Mouse (Mus musculus) liver, embryonic 15.5 days (tissue): ENCODE results near the gene Nlgn3. TPM values are rescaled to one million over a fixed set of nuclear protein-coding genes. Genes with fewer than 3 reads are reported as not detected.

Source experiments
- ATAC-seq: fragments of 200-750 bp; cut with Nextera tagmentation; 2 replicates; pipeline ENCODE4 v1.8.0; 2017; ENCODE audit warnings: moderate number of reproducible peaks, mild to moderate bottlenecking, moderate library complexity; ENCODE audit not compliant: insufficient read depth
- H3K27ac ChIP-seq: fragments of 300-500 bp; sonication (generic); replicated peaks from 2 replicates; pipeline ENCODE4 v1.5.1; 2015; ENCODE audit warnings: mild to moderate bottlenecking, inconsistent platforms
- H3K27me3 ChIP-seq: fragments of 300-500 bp; sonication (generic); 2 replicates; pipeline ENCODE4 v1.6.1; 2015; ENCODE audit warnings: mild to moderate bottlenecking, inconsistent platforms
- H3K36me3 ChIP-seq: fragments of 300-500 bp; sonication (generic); replicated peaks from 2 replicates; pipeline ENCODE4 v1.6.1; 2015; ENCODE audit warnings: moderate library complexity, mild to moderate bottlenecking, inconsistent platforms
- H3K4me1 ChIP-seq: fragments of 300-500 bp; sonication (generic); replicated peaks from 2 replicates; pipeline ENCODE4 v1.6.1; 2015; ENCODE audit warnings: inconsistent platforms
- H3K4me2 ChIP-seq: fragments of 300-500 bp; sonication (generic); 2 replicates; pipeline ENCODE4 v1.6.1; 2015; ENCODE audit warnings: moderate library complexity, mild to moderate bottlenecking, inconsistent platforms
- H3K4me3 ChIP-seq: fragments of 300-500 bp; sonication (generic); replicated peaks from 2 replicates; pipeline ENCODE4 v1.5.1; 2015; ENCODE audit warnings: mild to moderate bottlenecking, inconsistent platforms
- H3K9ac ChIP-seq: fragments of 300-500 bp; sonication (generic); 2 replicates; pipeline ENCODE4 v1.6.1; 2015; ENCODE audit warnings: moderate library complexity, mild to moderate bottlenecking, inconsistent platforms
- H3K9me3 ChIP-seq: fragments of 300-500 bp; sonication (generic); replicated peaks from 2 replicates; pipeline ENCODE4 v1.6.1; 2016; ENCODE audit warnings: inconsistent platforms
- WGBS: fragments of 180-500 bp; shearing (Covaris S2); methylation state at CpG from one replicate; pipeline ENCODE4 v1.1.7; 2015; ENCODE audit warnings: mixed read lengths; ENCODE audit not compliant: insufficient replicate concordance; 5-methylcytosine and 5-hydroxymethylcytosine counted together
- polyA plus RNA-seq: library from polyadenylated mRNA; unstranded; fragments of >200 nt; fragmentation: Nextera tagmentation; extraction: Ambion mirVana; gene quantifications from 2 replicates; pipeline ENCODE4 v1.2.1, GENCODE M21; 2015

The Nlgn3 gene
- 0.06 and 0.08 TPM in 2 replicates for polyA plus RNA-seq

GRCm38 (mm10) chrX:101299055-101299454 lies at the start of gene Nlgn3:
Nlgn3 (plus strand) TSS chrX:101299168.
- Histone ChIP-seq H3K4me1 (peaks cover 5% of the 10 kb centered on the region; the same call in 1 of the 2 replicates), H3K27ac (no peak within 1 kb of the TSS), H3K9ac (no peak within 1 kb of the TSS), H3K4me2 (peak within 1 kb of the TSS; percentile 30; the same call in 1 of the 2 replicates), H3K4me3 (no peak within 1 kb of the TSS), H3K9me3 (no peaks in the 10 kb centered on the region), H3K36me3 (peaks cover 39% of the 10 kb centered on the region), H3K27me3 (peaks cover 43% of the 10 kb centered on the region)
- WGBS: 25% methylated on average over 23 of the region's 24 CpGs
- no peak for ATAC-seq

GRCm38 (mm10) chrX:101253952-101254729 lies 44.8 kb upstream of the Nlgn3 start, which contains the start of gene Foxo4:
Foxo4 (plus strand) TSS chrX:101254528.
- Histone ChIP-seq H3K4me1 (peaks cover 16% of the 10 kb centered on the region), H3K4me2 (peak within 1 kb of the TSS; percentile 74), H3K27me3 (peaks cover 10% of the 10 kb centered on the region), H3K27ac (peak within 1 kb of the TSS; percentile 73), H3K9ac (peak within 1 kb of the TSS; percentile 75), H3K9me3 (no peaks in the 10 kb centered on the region), H3K4me3 (peak within 1 kb of the TSS; percentile 70), H3K36me3 (peaks cover 19% of the 10 kb centered on the region)
- peak; percentile 92 for ATAC-seq
- 16% methylated on average over 47 of the region's 47 CpGs for WGBS

GRCm38 (mm10) chrX:101254740-101255139 lies 44.2 kb upstream of the Nlgn3 start:
- Histone ChIP-seq H3K4me1 (peaks cover 16% of the 10 kb centered on the region), H3K27me3 (peaks cover 6% of the 10 kb centered on the region; the same call in 1 of the 2 replicates), H3K9me3 (no peaks in the 10 kb centered on the region), H3K9ac (peak overlapping the region; percentile 75), H3K4me3 (peak overlapping the region; percentile 70), H3K27ac (peak overlapping the region; percentile 73), H3K36me3 (peaks cover 23% of the 10 kb centered on the region), H3K4me2 (peak overlapping the region; percentile 74)
- 9% methylated on average over 26 of the region's 26 CpGs for WGBS
- ATAC-seq: peak; percentile 33

GRCm38 (mm10) chrX:101256603-101257002 lies 42.4 kb upstream of the Nlgn3 start:
- Histone ChIP-seq H3K4me1 (peaks cover 27% of the 10 kb centered on the region), H3K4me2 (peak overlapping the region; percentile 74; the same call in 1 of the 2 replicates), H3K36me3 (peaks cover 23% of the 10 kb centered on the region), H3K9me3 (no peaks in the 10 kb centered on the region), H3K27me3 (peaks cover 5% of the 10 kb centered on the region; the same call in 1 of the 2 replicates), H3K9ac (no peak overlapping the region), H3K4me3 (no peak overlapping the region), H3K27ac (no peak overlapping the region)
- no peak for ATAC-seq
- 82% methylated on average over 13 of the region's 13 CpGs for WGBS

- WGBS: 24% methylated on average over 12 of the region's 13 CpGs
Observed at GRCm38 (mm10) chrX:101260441-101261325, 38.3 kb upstream of the Nlgn3 start.

GRCm38 (mm10) chrX:101263892-101264291 lies 35.1 kb upstream of the Nlgn3 start, which contains the start of gene Gm614:
Gm614 (minus strand) TSS chrX:101263992.
- Histone ChIP-seq H3K4me1 (peaks cover 11% of the 10 kb centered on the region; the same call in 1 of the 2 replicates), H3K9me3 (no peaks in the 10 kb centered on the region), H3K36me3 (peaks cover 7% of the 10 kb centered on the region; the same call in 1 of the 2 replicates), H3K4me2 (no peak within 1 kb of the TSS), H3K4me3 (no peak within 1 kb of the TSS), H3K9ac (no peak within 1 kb of the TSS), H3K27ac (no peak within 1 kb of the TSS), H3K27me3 (0 out of 2 replicates have a peak, but pooled peaks cover 13% of the 10 kb centered on the region)
- 47% methylated on average over 1 of the region's 1 CpGs for WGBS
- no peak for ATAC-seq

More at GRCm38 (mm10) chrX:101260441-101261325, 38.3 kb upstream of the Nlgn3 start:
- no peak overlapping the region for H3K4me3 ChIP-seq
- peaks cover 19% of the 10 kb centered on the region for H3K4me1 ChIP-seq
- peaks cover 23% of the 10 kb centered on the region for H3K36me3 ChIP-seq
- no peak overlapping the region for H3K9ac ChIP-seq
- 0 out of 2 replicates have a peak, but pooled peaks have one; percentile 8 for ATAC-seq
- 0 out of 2 replicates have a peak overlapping the region, but pooled peaks have one; percentile 6 for H3K27ac ChIP-seq
- H3K4me2 ChIP-seq: no peak overlapping the region
- H3K27me3 ChIP-seq: peaks cover 5% of the 10 kb centered on the region; the same call in 1 of the 2 replicates
- no peaks in the 10 kb centered on the region for H3K9me3 ChIP-seq

GRCm38 (mm10) chrX:101266631-101267030 lies 32.3 kb upstream of the Nlgn3 start:
- H3K4me3 ChIP-seq: no peak overlapping the region
- no peak overlapping the region for H3K4me2 ChIP-seq
- H3K36me3 ChIP-seq: no peaks in the 10 kb centered on the region
- no peak overlapping the region for H3K9ac ChIP-seq
- H3K9me3 ChIP-seq: no peaks in the 10 kb centered on the region
- H3K27me3 ChIP-seq: 0 out of 2 replicates have a peak, but pooled peaks cover 14% of the 10 kb centered on the region
- whole genome bisulfite sequencing: 72% methylated on average over 6 of the region's 6 CpGs
- no peak for ATAC-seq
- no peaks in the 10 kb centered on the region for H3K4me1 ChIP-seq
- H3K27ac ChIP-seq: no peak overlapping the region

GRCm38 (mm10) chrX:101268025-101268754 lies 30.8 kb upstream of the Nlgn3 start, which contains the start of gene Il2rg:
Il2rg (minus strand) TSS chrX:101268255.
- H3K27ac ChIP-seq: no peak within 1 kb of the TSS
- H3K9me3 ChIP-seq: no peaks in the 10 kb centered on the region
- peaks cover 18% of the 10 kb centered on the region; the same call in 1 of the 2 replicates for H3K27me3 ChIP-seq
- peak within 1 kb of the TSS; percentile 30 for H3K4me2 ChIP-seq
- no peaks in the 10 kb centered on the region for H3K36me3 ChIP-seq
- H3K4me1 ChIP-seq: peaks cover 4% of the 10 kb centered on the region
- WGBS: 41% methylated on average over 5 of the region's 5 CpGs
- H3K4me3 ChIP-seq: no peak within 1 kb of the TSS
- no peak within 1 kb of the TSS for H3K9ac ChIP-seq
- no peak for ATAC-seq

- Histone ChIP-seq H3K4me3 (no peak within 1 kb of the TSS), H3K9ac (no peak within 1 kb of the TSS), H3K36me3 (no peaks in the 10 kb centered on the region), H3K27me3 (peaks cover 18% of the 10 kb centered on the region; the same call in 1 of the 2 replicates), H3K4me1 (peaks cover 9% of the 10 kb centered on the region), H3K9me3 (no peaks in the 10 kb centered on the region), H3K27ac (no peak within 1 kb of the TSS), H3K4me2 (peak within 1 kb of the TSS; percentile 30)
- WGBS: 36% methylated on average over 3 of the region's 3 CpGs
- no peak for ATAC-seq
Observed at GRCm38 (mm10) chrX:101268755-101269124, 30.2 kb upstream of the Nlgn3 start, which contains the start of gene Gm20489. Gm20489 (minus strand) TSS chrX:101269023.

- Histone ChIP-seq H3K4me1 (peaks cover 16% of the 10 kb centered on the region), H3K4me3 (peak overlapping the region; percentile 70), H3K27ac (peak overlapping the region; percentile 86), H3K4me2 (peak overlapping the region; percentile 67), H3K9ac (peak overlapping the region; percentile 48), H3K9me3 (no peaks in the 10 kb centered on the region), H3K27me3 (peaks cover 10% of the 10 kb centered on the region; the same call in 1 of the 2 replicates), H3K36me3 (peaks cover 27% of the 10 kb centered on the region)
- 28% methylated on average over 6 of the region's 6 CpGs for WGBS
- ATAC-seq: no peak
Observed at GRCm38 (mm10) chrX:101273410-101273809, 25.6 kb upstream of the Nlgn3 start.
